Mouse (Mus musculus): ENCODE data around the gene Gmip. TPM values are rescaled to one million over a fixed set of nuclear protein-coding genes. Genes with fewer than 3 reads are reported as not detected.

Gene Gmip
- polyA plus RNA-seq, 1 experiment from 2014 or later, result 8.1 TPM

DNA sequence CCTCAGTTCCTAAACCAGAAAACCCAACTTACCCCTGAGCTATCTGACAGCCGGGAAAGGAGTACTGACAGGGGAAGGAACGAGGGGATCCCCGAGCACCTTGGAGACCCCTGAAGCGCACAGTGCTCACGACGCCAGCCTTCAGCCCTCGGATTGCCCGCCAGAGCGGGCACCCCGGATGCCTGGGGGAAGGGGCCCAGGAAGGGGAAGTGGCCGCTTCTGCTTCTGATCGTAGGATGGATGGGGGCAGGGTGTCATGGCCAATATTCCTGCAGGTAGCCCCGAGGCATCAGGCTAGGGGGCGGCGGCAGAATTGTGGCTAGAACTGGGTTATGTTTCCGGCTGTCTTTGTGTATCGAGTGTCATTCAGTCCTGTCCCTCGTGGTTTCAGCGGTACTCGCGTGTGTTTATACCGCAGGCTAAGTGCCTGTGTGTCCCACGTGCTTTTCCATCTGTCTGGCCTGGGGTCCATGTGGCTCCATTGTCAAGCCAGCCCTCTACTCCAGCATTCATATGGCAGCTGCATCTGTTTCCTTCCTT, 455 bp downstream of the Gmip start:
- ATAC-seq (ENCODE audit: low FRiP score, low TSS enrichment), result peak; percentile 52
- Histone ChIP-seq H3K9ac (ENCODE audit: low read depth, low read length) (peak overlapping the region; percentile 48; the same call in 1 of the 2 replicates), H3K9me3 (ENCODE audit: control insufficient read depth, low read length) (no peaks in the 10 kb centered on the region), H3K4me3 (ENCODE audit: low read length) (peak overlapping the region; percentile 50), H3K4me2 (replicated peaks; ENCODE audit: low read depth, low read length) (peak overlapping the region; percentile 81), H3K27ac (ENCODE audit: low read depth, low read length) (no peak overlapping the region), H3K4me1 (ENCODE audit: control insufficient read depth, insufficient read depth, low read length) (0 out of 2 replicates have a peak, but pooled peaks cover 4% of the 10 kb centered on the region), H3K36me3 (ENCODE audit: control insufficient read depth, insufficient read depth, low read length) (peaks cover 50% of the 10 kb centered on the region), H3K27me3 (ENCODE audit: control insufficient read depth, insufficient read depth, low read length) (no peaks in the 10 kb centered on the region)
- 1% methylated on average over 23 of the region's 23 CpGs for WGBS

DNA sequence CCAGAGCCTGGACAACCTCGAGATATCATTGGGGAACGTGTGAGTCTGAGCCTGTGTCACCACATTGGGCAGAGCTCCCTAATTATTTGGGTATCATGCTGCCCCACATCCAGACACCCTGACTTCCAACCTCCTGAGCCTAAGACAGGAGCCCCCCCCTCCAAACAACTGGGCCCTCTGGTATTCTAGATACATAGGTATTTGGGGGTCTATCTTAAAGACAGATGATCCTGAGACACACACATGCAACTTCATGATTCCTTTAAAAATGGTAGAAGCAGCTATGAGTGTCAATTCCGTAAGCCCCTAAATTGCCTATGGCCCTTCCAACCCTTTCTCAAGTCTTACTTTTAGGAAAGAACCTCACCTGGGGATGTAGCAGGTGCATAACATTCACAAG, 1.3 kb downstream of the Gmip start:
- Histone ChIP-seq H3K27me3 (ENCODE audit: control insufficient read depth, insufficient read depth, low read length) (no peaks in the 10 kb centered on the region), H3K27ac (ENCODE audit: low read depth, low read length) (no peak overlapping the region), H3K4me1 (ENCODE audit: control insufficient read depth, insufficient read depth, low read length) (0 out of 2 replicates have a peak, but pooled peaks cover 4% of the 10 kb centered on the region), H3K4me2 (replicated peaks; ENCODE audit: low read depth, low read length) (peak overlapping the region; percentile 15; the same call in 1 of the 2 replicates), H3K9me3 (ENCODE audit: control insufficient read depth, low read length) (no peaks in the 10 kb centered on the region; the same call in 1 of the 2 replicates), H3K36me3 (ENCODE audit: control insufficient read depth, insufficient read depth, low read length) (peaks cover 48% of the 10 kb centered on the region), H3K9ac (ENCODE audit: low read depth, low read length) (no peak overlapping the region), H3K4me3 (ENCODE audit: low read length) (no peak overlapping the region)
- ATAC-seq (ENCODE audit: low FRiP score, low TSS enrichment), result no peak
- 58% methylated on average over 3 of the region's 3 CpGs for WGBS

DNA sequence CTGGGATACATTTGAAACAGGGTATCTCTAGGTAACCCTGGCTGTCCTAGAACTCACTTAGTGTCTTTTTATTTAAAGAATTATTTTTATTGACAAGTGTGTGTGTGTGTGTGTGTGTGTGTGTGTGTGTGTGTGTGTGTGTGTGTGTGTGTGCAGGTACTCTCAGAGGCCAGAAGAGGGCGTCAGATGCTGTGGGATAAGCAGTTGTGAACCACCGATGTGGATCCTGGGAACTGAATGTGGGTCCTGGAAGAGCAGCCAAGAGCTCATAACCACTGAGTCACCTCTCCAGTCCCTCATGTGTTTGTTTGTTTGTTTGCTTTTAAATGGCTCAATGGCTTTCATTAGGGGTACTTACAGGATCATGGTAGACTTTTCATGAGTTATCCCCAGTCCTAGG, 6.4 kb downstream of the Gmip start:
- Histone ChIP-seq H3K4me1 (ENCODE audit: control insufficient read depth, insufficient read depth, low read length) (no peaks in the 10 kb centered on the region), H3K36me3 (ENCODE audit: control insufficient read depth, insufficient read depth, low read length) (peaks cover 23% of the 10 kb centered on the region), H3K27me3 (ENCODE audit: control insufficient read depth, insufficient read depth, low read length) (no peaks in the 10 kb centered on the region), H3K9me3 (ENCODE audit: control insufficient read depth, low read length) (no peaks in the 10 kb centered on the region; the same call in 1 of the 2 replicates), H3K9ac (ENCODE audit: low read depth, low read length) (no peak overlapping the region), H3K4me2 (replicated peaks; ENCODE audit: low read depth, low read length) (no peak overlapping the region), H3K4me3 (ENCODE audit: low read length) (no peak overlapping the region), H3K27ac (ENCODE audit: low read depth, low read length) (no peak overlapping the region)
- WGBS, result 100% methylated on average over 2 of the region's 2 CpGs
- ATAC-seq (ENCODE audit: low FRiP score, low TSS enrichment), result no peak

DNA sequence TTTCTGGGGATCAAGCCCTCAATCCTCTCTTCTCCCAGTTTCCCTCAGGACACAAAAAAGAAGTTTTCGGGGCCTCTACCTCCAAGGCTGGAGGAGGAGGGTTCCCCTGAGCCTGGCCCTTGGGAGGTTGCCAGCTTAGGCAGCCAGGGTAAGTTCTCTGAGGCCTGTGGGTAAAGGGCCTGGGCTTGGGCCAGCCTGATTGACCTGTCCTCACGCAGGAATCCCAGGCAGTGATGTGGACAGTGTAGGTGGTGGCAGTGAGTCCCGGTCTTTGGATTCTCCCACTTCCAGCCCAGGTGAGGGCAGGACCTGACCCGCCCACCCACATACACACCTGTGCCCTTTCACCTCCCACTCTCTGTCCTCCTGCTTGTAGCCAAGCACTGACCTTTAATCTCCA, 6.9 kb downstream of the Gmip start:
- H3K9me3 ChIP-seq (ENCODE audit: control insufficient read depth, low read length), result no peaks in the 10 kb centered on the region; the same call in 1 of the 2 replicates
- no peak overlapping the region for H3K4me3 ChIP-seq (ENCODE audit: low read length)
- 97% methylated on average over 4 of the region's 4 CpGs for WGBS
- H3K4me2 ChIP-seq (replicated peaks; ENCODE audit: low read depth, low read length), result no peak overlapping the region
- H3K27ac ChIP-seq (ENCODE audit: low read depth, low read length), result no peak overlapping the region
- H3K4me1 ChIP-seq (ENCODE audit: control insufficient read depth, insufficient read depth, low read length), result no peaks in the 10 kb centered on the region
- H3K36me3 ChIP-seq (ENCODE audit: control insufficient read depth, insufficient read depth, low read length), result peaks cover 23% of the 10 kb centered on the region
- no peaks in the 10 kb centered on the region for H3K27me3 ChIP-seq (ENCODE audit: control insufficient read depth, insufficient read depth, low read length)
- no peak for ATAC-seq (ENCODE audit: low FRiP score, low TSS enrichment)
- no peak overlapping the region for H3K9ac ChIP-seq (ENCODE audit: low read depth, low read length)

DNA sequence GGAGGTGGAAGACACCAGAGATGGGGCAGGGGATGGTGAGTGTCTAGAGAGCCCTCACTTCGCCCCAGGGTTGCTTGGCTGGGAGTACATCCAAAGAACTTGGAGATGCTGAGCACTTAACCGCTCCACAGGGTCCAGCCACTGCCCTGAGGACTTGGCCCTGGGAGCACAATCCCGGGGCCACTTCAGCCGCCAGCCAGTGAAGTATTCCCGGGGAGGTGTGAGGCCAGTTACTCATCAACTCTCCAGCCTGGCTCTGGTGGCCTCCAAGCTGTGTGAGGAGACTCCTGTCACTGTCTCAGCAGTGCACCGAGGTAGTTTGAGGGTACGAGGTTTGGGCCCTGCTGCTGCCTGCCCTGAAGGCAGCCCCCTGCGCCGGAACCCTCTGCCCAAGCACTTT, 12.0 kb downstream of the Gmip start:
- whole genome bisulfite sequencing, result 74% methylated on average over 9 of the region's 9 CpGs
- H3K4me1 ChIP-seq (ENCODE audit: control insufficient read depth, insufficient read depth, low read length), result peaks cover 16% of the 10 kb centered on the region
- no peak overlapping the region for H3K4me3 ChIP-seq (ENCODE audit: low read length)
- ATAC-seq (ENCODE audit: low FRiP score, low TSS enrichment), result no peak
- H3K4me2 ChIP-seq (replicated peaks; ENCODE audit: low read depth, low read length), result no peak overlapping the region
- H3K9ac ChIP-seq (ENCODE audit: low read depth, low read length), result no peak overlapping the region
- no peaks in the 10 kb centered on the region for H3K9me3 ChIP-seq (ENCODE audit: control insufficient read depth, low read length)
- peaks cover 12% of the 10 kb centered on the region; the same call in 1 of the 2 replicates for H3K36me3 ChIP-seq (ENCODE audit: control insufficient read depth, insufficient read depth, low read length)
- H3K27me3 ChIP-seq (ENCODE audit: control insufficient read depth, insufficient read depth, low read length), result no peaks in the 10 kb centered on the region
- H3K27ac ChIP-seq (ENCODE audit: low read depth, low read length), result no peak overlapping the region

DNA sequence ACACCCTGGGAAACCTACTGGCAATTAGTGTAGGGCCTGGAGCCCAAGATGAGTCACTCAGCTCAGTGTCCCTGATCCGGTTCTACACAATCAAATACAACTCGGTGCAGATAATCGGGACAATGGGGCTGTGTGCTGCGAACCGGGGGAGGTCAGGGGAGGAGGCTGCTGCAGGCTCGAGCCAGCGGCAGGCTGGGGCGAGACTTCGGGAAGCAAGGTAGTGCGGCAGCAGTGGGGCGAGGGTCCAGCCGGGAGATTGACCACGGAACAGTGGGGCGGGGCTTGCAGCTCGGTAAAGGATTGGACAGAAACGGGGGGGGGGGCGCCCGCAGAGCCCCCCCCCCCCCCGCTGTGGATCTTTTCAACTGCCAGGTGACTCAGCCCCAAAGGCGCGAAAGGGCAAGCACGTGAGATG, 13.5 kb downstream of the Gmip start:
- Histone ChIP-seq H3K9me3 (ENCODE audit: control insufficient read depth, low read length) (no peaks in the 10 kb centered on the region), H3K27ac (ENCODE audit: low read depth, low read length) (peak overlapping the region; percentile 55), H3K9ac (ENCODE audit: low read depth, low read length) (peak overlapping the region; percentile 69), H3K36me3 (ENCODE audit: control insufficient read depth, insufficient read depth, low read length) (peaks cover 20% of the 10 kb centered on the region; the same call in 1 of the 2 replicates), H3K4me1 (ENCODE audit: control insufficient read depth, insufficient read depth, low read length) (peaks cover 16% of the 10 kb centered on the region), H3K4me2 (replicated peaks; ENCODE audit: low read depth, low read length) (peak overlapping the region; percentile 81), H3K27me3 (ENCODE audit: control insufficient read depth, insufficient read depth, low read length) (no peaks in the 10 kb centered on the region), H3K4me3 (ENCODE audit: low read length) (peak overlapping the region; percentile 64)
- WGBS, result 2% methylated on average over 16 of the region's 22 CpGs
- peak; percentile 63 for ATAC-seq (ENCODE audit: low FRiP score, low TSS enrichment)

DNA sequence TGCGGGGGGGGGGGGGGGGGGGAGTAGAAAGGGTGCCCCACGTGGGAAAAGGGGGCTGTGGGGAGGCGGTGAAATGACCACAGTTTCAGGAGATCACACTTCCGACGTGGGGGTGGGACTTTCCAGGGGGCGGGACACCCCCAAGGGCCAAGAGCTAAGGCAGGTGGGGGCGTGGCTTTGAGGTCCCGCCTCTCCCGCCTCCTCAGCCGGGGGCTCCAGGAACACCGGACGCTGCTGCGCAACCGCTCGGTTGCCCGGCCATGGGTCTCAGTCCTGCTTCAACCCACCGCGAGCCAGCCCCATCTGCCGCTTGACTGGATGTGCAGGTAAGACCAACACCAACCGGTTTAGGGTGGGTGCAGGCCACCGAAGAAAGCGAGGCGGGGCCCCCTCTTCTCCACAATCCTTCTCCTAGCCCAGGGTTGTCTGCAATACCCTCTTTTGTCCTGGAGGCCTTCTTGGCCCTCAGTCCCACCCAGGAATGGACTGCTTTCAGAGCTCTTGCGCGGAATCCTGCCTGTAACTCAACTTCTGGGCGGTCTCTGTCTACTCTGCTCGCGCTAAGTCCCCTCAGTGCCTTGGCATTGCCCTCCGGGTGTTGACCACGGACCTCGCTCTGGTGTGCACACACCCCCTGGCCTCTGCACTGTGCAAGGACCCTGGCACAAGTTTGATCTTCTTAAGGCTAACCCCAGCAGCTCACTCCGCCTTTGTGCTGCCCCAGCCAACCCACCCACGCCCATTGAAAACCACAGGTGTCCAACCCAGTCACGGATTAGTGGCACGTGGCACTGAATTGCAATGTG, 14.1 kb downstream of the Gmip start, which contains the start of gene Lpar2:
TSS of gene Lpar2 (plus strand) at position 44 of the 806 bp plus-strand sequence.
- H3K36me3 ChIP-seq (ENCODE audit: control insufficient read depth, insufficient read depth, low read length), result peaks cover 17% of the 10 kb centered on the region; the same call in 1 of the 2 replicates
- WGBS, result 1% methylated on average over 29 of the region's 35 CpGs
- H3K4me2 ChIP-seq (replicated peaks; ENCODE audit: low read depth, low read length), result peak within 1 kb of the TSS; percentile 81

DNA sequence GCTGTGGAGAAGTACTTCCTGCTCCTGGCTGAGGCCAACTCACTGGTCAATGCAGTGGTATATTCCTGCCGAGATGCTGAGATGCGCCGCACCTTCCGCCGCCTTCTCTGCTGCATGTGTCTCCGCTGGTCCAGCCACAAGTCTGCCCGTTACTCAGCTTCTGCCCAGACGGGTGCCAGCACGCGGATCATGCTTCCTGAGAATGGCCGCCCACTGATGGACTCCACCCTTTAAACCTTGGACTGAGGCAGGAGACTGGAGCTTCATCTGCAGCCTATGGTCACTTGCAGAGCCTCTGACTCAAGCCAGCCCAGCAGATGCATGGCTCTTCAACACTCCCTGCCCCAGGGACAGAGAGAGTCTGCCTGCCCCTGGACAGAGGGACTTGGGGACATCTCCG, 17.9 kb downstream of the Gmip start:
- no peak for ATAC-seq (ENCODE audit: low FRiP score, low TSS enrichment)
- Histone ChIP-seq H3K27me3 (ENCODE audit: control insufficient read depth, insufficient read depth, low read length) (no peaks in the 10 kb centered on the region), H3K4me2 (replicated peaks; ENCODE audit: low read depth, low read length) (no peak overlapping the region), H3K9ac (ENCODE audit: low read depth, low read length) (no peak overlapping the region), H3K4me1 (ENCODE audit: control insufficient read depth, insufficient read depth, low read length) (peaks cover 16% of the 10 kb centered on the region), H3K27ac (ENCODE audit: low read depth, low read length) (no peak overlapping the region), H3K36me3 (ENCODE audit: control insufficient read depth, insufficient read depth, low read length) (peaks cover 19% of the 10 kb centered on the region; the same call in 1 of the 2 replicates), H3K9me3 (ENCODE audit: control insufficient read depth, low read length) (no peaks in the 10 kb centered on the region), H3K4me3 (ENCODE audit: low read length) (no peak overlapping the region)
- WGBS, result 93% methylated on average over 12 of the region's 12 CpGs

More for the DNA sequence above, 14.1 kb downstream of the Gmip start, which contains the start of gene Lpar2:
- Histone ChIP-seq H3K9ac (ENCODE audit: low read depth, low read length) (peak within 1 kb of the TSS; percentile 69), H3K4me3 (ENCODE audit: low read length) (peak within 1 kb of the TSS; percentile 64), H3K27ac (ENCODE audit: low read depth, low read length) (peak within 1 kb of the TSS; percentile 86), H3K4me1 (ENCODE audit: control insufficient read depth, insufficient read depth, low read length) (peaks cover 16% of the 10 kb centered on the region), H3K9me3 (ENCODE audit: control insufficient read depth, low read length) (no peaks in the 10 kb centered on the region), H3K27me3 (ENCODE audit: control insufficient read depth, insufficient read depth, low read length) (no peaks in the 10 kb centered on the region)
- ATAC-seq (ENCODE audit: low FRiP score, low TSS enrichment), result peak; percentile 87
